Mouse (Mus musculus) midbrain, postnatal 0 days (tissue): ENCODE results near the gene Rnf40. TPM values are rescaled to one million over a fixed set of nuclear protein-coding genes. Genes with fewer than 3 reads are reported as not detected.
"Not testable (repeated sequence)": the region's sequence is repeated elsewhere in the genome, so short reads cannot be mapped to it uniquely, and the experiment has no call there.

Experiments
- ATAC-seq: fragments of 200-750 bp; cut with Nextera tagmentation; 2 replicates; pipeline ENCODE4 v1.8.0; 2017; ENCODE audit warnings: moderate number of reproducible peaks, mild to moderate bottlenecking, moderate TSS enrichment, moderate library complexity; ENCODE audit not compliant: low FRiP score
- DNase-seq: peaks from one replicate; pipeline ENCODE4 v3.0.0-alpha.2; 2015; ENCODE audit warnings: low spot score
- H3K27ac ChIP-seq: fragments of 300-500 bp; sonication (generic); 2 replicates; pipeline ENCODE4 v1.5.1; 2014; ENCODE audit warnings: low read depth, mild to moderate bottlenecking, low read length, mixed read lengths
- H3K27me3 ChIP-seq: fragments of 300-500 bp; sonication (generic); 2 replicates; pipeline ENCODE4 v1.6.1; 2014; ENCODE audit warnings: low read length, control low read depth, mixed read lengths; ENCODE audit not compliant: insufficient read depth
- H3K36me3 ChIP-seq: fragments of 300-500 bp; sonication (generic); 2 replicates; pipeline ENCODE4 v1.6.1; 2014; ENCODE audit warnings: low read length, control low read depth, mixed read lengths; ENCODE audit not compliant: insufficient read depth
- H3K4me1 ChIP-seq: fragments of 300-500 bp; sonication (generic); 2 replicates; pipeline ENCODE4 v1.6.1; 2014; ENCODE audit warnings: mild to moderate bottlenecking, control low read depth, antibody characterized with exemption, low read length, mixed read lengths; ENCODE audit not compliant: insufficient read depth
- H3K4me2 ChIP-seq: fragments of 300-500 bp; sonication (generic); 2 replicates; pipeline ENCODE4 v1.6.1; 2014; ENCODE audit warnings: low read depth, mild to moderate bottlenecking, low read length, mixed read lengths; ENCODE audit not compliant: poor library complexity, severe bottlenecking
- H3K4me3 ChIP-seq: fragments of 300-500 bp; sonication (generic); 2 replicates; pipeline ENCODE4 v1.5.1; 2014; ENCODE audit warnings: low read depth, mild to moderate bottlenecking, low read length, moderate library complexity
- H3K9ac ChIP-seq: fragments of 300-500 bp; sonication (generic); replicated peaks from 2 replicates; pipeline ENCODE4 v1.6.1; 2014; ENCODE audit warnings: mild to moderate bottlenecking, low read length, moderate library complexity, mixed read lengths; ENCODE audit not compliant: poor library complexity, severe bottlenecking
- H3K9me3 ChIP-seq: fragments of 300-500 bp; sonication (generic); 2 replicates; pipeline ENCODE4 v1.6.1; 2016; ENCODE audit warnings: low read length, control low read depth
- CTCF ChIP-seq: IDR thresholded peaks from 2 replicates; pipeline ENCODE4 v1.5.1; 2016; ENCODE audit warnings: antibody characterized with exemption, mild to moderate bottlenecking
- WGBS: fragments of 180-500 bp; shearing (Covaris S2); extraction: QIAGEN DNeasy Blood & Tissue Kit; methylation state at CpG from one replicate; pipeline ENCODE4 v1.1.7; 2014; 5-methylcytosine and 5-hydroxymethylcytosine counted together
- polyA plus RNA-seq: library from polyadenylated mRNA; unstranded; fragments of >200 nt; fragmentation: Nextera tagmentation; extraction: Ambion mirVana; gene quantifications from 2 replicates; pipeline ENCODE4 v1.2.1, GENCODE M21; 2015
- total RNA-seq: library from RNA; depleted of rRNA; stranded (reverse); fragments of >200 nt; gene quantifications from 2 replicates; pipeline ENCODE4 v1.2.3, GENCODE M21; 2014

Gene Rnf40
- total and polyA plus RNA-seq, 2 experiments from 2014 or later, result 34.5 to 40.9 TPM

DNA sequence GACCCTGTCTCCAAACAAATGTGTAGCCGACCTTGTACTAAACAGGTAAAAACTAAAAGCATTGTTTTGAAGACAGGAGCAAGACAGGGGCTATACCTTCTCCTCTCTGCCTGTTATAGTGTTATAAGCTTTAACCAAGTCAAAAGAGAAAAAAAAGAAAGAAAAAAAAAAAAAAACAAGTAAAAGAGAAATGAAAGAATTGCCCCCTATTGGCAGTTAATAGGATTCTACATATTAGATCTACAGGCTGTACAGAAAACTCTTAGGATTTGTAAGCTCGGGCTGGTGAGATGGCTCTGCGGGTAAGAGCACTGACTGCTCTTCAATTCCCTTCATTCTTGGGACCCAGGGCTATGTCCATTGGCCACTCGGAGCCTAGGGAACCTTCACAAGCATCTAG, 53.7 kb downstream of the Rnf40 start:
- no peaks in the 10 kb centered on the region for H3K9me3 ChIP-seq
- no peaks in the 10 kb centered on the region for H3K27me3 ChIP-seq
- H3K4me2 ChIP-seq, result no peak overlapping the region
- no peak for TF ChIP-seq CTCF
- no peak for ATAC-seq
- no peaks in the 10 kb centered on the region for H3K36me3 ChIP-seq
- no peak overlapping the region for H3K9ac ChIP-seq
- H3K4me1 ChIP-seq, result peaks cover 3% of the 10 kb centered on the region; the same call in 1 of the 2 replicates
- no peak for DNase-seq
- H3K27ac ChIP-seq, result no peak overlapping the region
- WGBS, result 62% methylated on average over 4 of the region's 4 CpGs
- H3K4me3 ChIP-seq, result no peak overlapping the region

- Histone ChIP-seq H3K36me3 (no peaks in the 10 kb centered on the region), H3K27ac (no peak overlapping the region), H3K9ac (no peak overlapping the region), H3K4me2 (no peak overlapping the region), H3K9me3 (no peaks in the 10 kb centered on the region), H3K27me3 (no peaks in the 10 kb centered on the region), H3K4me3 (no peak overlapping the region), H3K4me1 (no peaks in the 10 kb centered on the region)
- 91% methylated on average over 4 of the region's 4 CpGs for WGBS
- DNase-seq, result no peak
- TF ChIP-seq CTCF, result no peak
- ATAC-seq, result no peak
Measured at GRCm38 (mm10) chr7:127646363-127646762, 57.8 kb downstream of the Rnf40 start.

- H3K9ac ChIP-seq, ATAC-seq, DNase-seq, H3K36me3 ChIP-seq, H3K27me3 ChIP-seq, H3K9me3 ChIP-seq, H3K4me2 ChIP-seq, H3K4me3 ChIP-seq, H3K4me1 ChIP-seq, H3K27ac ChIP-seq: not testable (repeated sequence)
- 92% methylated on average over 7 of the region's 7 CpGs for WGBS
Measured at GRCm38 (mm10) chr7:127647576-127647975, 59.0 kb downstream of the Rnf40 start.

DNA sequence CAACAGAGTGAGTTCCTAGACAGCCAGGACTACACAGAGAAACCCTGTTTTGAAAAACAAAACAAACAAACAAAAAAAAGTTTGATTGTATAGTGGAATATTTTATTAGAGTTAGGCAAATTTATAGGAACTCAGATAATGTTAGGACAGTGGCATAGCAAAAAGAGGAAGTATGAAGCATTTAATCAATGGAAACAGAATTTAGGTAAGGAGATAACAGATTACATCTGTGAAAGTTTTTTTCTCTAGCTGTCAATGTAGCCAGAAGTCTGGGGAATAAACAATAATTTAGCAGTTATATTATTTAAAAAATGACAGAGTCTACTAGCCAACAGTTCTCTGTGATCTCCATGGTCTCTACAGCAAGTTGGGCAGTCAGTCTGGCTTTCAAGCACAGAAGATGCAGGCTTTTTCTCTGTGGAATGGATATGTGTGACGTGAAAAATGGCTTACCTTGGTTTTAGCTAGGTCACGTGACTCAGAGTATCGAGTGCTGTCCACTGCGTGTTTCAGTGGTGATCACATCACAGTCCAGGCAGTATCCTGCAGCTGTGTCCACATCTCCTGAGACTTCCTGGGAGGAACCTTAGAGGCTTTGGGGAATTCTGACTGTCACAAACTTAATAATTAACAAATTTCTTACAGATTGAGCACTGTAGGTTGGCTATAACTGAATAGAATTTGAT, 60.1 kb downstream of the Rnf40 start:
- Histone ChIP-seq H3K4me2 (no peak overlapping the region), H3K27ac (no peak overlapping the region), H3K36me3 (no peaks in the 10 kb centered on the region)

DNA sequence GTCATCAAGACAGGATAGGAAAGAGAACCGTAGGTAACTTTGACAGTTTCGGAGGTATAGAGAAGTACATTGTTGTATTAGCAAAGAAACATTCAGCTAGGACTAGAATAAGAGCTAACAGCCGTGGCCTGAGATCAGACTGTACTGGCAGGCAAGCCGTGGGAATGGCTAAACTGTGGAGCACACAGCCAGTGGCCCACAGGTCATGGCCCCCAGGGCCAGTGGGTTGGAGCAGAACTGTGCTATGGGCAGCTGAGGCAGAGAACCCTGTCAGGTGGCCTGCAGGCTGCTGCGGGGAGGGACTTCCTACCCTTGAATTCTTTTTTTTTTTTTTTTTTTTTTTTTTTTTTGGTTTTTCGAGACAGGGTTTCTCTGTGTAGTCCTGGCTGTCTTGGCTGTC, 60.6 kb downstream of the Rnf40 start:
- no peaks in the 10 kb centered on the region for H3K9me3 ChIP-seq
- no peaks in the 10 kb centered on the region for H3K27me3 ChIP-seq
- no peak overlapping the region for H3K4me3 ChIP-seq
- no peak overlapping the region for H3K27ac ChIP-seq
- no peak for TF ChIP-seq CTCF
- ATAC-seq (no peak), DNase-seq (no peak)
- H3K36me3 ChIP-seq, result no peaks in the 10 kb centered on the region
- no peak overlapping the region for H3K4me2 ChIP-seq
- WGBS, result 87% methylated on average over 5 of the region's 6 CpGs
- H3K4me1 ChIP-seq, result no peaks in the 10 kb centered on the region
- no peak overlapping the region for H3K9ac ChIP-seq

More for the DNA sequence above, 60.1 kb downstream of the Rnf40 start:
- Histone ChIP-seq H3K4me1 (no peaks in the 10 kb centered on the region), H3K27me3 (no peaks in the 10 kb centered on the region), H3K4me3 (no peak overlapping the region), H3K9ac (no peak overlapping the region), H3K9me3 (no peaks in the 10 kb centered on the region)
- DNase-seq (no peak), ATAC-seq (no peak)
- TF ChIP-seq CTCF, result no peak
- 69% methylated on average over 4 of the region's 4 CpGs for WGBS

DNA sequence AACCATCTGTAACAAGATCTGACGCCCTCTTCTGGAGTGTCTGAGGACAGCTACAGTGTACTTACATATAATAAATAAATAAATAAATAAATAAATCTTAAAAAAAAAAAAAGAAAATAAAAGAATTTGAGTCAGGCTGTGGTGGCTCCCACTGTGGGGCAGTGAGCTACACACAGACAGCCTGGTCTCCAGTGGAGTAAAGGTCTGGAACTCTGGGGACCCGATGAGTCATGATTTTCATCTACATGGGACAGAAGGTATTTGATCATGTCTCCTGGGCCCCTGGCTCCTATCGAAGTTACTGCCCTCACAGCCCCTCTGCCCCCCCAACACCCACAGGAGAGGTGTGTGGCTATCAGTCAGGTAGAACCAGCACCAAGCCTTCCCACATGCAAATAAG, 63.1 kb downstream of the Rnf40 start:
- Histone ChIP-seq H3K4me3 (no peak overlapping the region), H3K9me3 (no peaks in the 10 kb centered on the region), H3K27ac (no peak overlapping the region), H3K9ac (no peak overlapping the region), H3K36me3 (no peaks in the 10 kb centered on the region), H3K27me3 (no peaks in the 10 kb centered on the region), H3K4me2 (0 out of 2 replicates have a peak overlapping the region, but pooled peaks have one; percentile 9), H3K4me1 (no peaks in the 10 kb centered on the region)
- ATAC-seq, result no peak
- 81% methylated on average over 2 of the region's 3 CpGs for WGBS
- no peak for TF ChIP-seq CTCF
- no peak for DNase-seq
